Mouse (Mus musculus): ENCODE data around the gene Tjp1. TPM values are rescaled to one million over a fixed set of nuclear protein-coding genes. Genes with fewer than 3 reads are reported as not detected.

Gene Tjp1
- polyA plus RNA-seq, 1 experiment from 2014 or later, result 41.1 TPM

DNA sequence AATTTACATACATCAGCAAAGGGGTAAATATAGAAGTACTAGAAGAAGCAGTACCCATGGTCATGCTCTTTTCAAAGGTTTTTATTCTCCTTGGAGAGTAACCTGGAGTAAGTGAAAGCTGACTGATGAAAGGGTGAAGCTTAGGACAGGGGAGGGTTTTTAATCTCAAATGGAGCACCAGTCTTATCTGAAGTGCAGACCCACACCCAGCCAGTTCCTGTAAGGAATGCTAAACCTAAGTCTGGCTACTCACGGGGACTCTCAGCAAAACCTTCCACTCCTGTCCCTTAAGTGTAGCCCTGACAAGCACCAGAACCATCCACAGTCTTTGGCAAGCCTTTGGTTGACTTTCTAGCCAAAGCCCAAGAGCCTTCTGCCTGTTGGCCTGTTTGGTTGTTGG is 105.1 kb downstream of the Tjp1 start:
- 17% methylated on average over 1 of the region's 1 CpGs for WGBS
- no peaks in the 10 kb centered on the region for H3K27me3 ChIP-seq
- H3K36me3 ChIP-seq, result no peaks in the 10 kb centered on the region
- no peak overlapping the region for H3K9ac ChIP-seq
- H3K4me3 ChIP-seq, result no peak overlapping the region
- peak overlapping the region; percentile 78 for H3K27ac ChIP-seq
- ATAC-seq (ENCODE audit: borderline replicate concordance, extremely low read depth, low FRiP score, low TSS enrichment), result no peak
- H3K4me2 ChIP-seq, result no peak overlapping the region
- no peaks in the 10 kb centered on the region for H3K9me3 ChIP-seq
- peaks cover 22% of the 10 kb centered on the region for H3K4me1 ChIP-seq

DNA sequence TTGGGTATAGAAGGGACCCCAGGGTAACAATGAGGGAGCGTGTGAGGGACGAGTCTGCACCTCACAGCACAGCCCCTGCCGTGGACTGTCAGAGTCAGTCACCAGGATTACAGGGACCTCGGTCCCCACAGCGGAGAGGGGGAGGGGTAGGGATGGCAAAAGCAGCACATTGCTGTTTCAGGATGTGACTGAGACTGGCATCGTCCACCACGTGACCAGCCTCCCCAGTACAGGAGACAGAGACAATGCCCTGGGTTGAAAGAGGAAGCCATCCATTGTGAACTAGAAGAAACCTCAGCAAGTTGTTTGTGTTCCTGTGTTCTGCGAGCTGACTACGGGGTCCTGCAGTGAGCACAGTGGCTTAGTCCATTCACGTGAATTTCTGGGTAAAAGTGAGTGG is 106.1 kb downstream of the Tjp1 start:
- H3K4me2 ChIP-seq, result no peak overlapping the region; the same call in 1 of the 2 replicates
- no peaks in the 10 kb centered on the region for H3K27me3 ChIP-seq
- 30% methylated on average over 10 of the region's 10 CpGs for WGBS
- H3K4me1 ChIP-seq, result peaks cover 26% of the 10 kb centered on the region
- ATAC-seq (ENCODE audit: borderline replicate concordance, extremely low read depth, low FRiP score, low TSS enrichment), result peak; percentile 55; the same call in 1 of the 2 replicates
- H3K9me3 ChIP-seq, result no peaks in the 10 kb centered on the region
- H3K4me3 ChIP-seq, result no peak overlapping the region
- H3K36me3 ChIP-seq, result no peaks in the 10 kb centered on the region
- H3K27ac ChIP-seq, result peak overlapping the region; percentile 54; the same call in 1 of the 2 replicates
- H3K9ac ChIP-seq, result no peak overlapping the region

DNA sequence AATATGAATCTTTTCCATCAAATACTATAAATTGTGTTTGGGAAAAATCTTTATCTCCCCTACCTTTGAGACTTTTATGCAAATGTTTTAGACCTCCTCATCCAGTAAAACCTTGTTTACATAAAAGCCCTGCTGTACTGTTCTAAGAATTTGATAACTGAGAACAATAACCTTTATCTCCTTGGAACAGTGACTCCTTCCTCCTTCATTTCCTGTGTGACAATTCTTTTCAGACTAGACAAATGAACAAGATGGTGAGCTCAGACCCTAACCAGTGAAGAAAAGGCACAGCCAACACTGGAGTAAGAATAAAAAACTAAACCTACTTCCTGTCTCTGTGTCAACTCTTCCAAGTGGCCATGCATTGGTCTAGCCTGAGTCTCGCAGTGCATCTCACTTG is 107.7 kb downstream of the Tjp1 start:
- H3K4me1 ChIP-seq, result peaks cover 33% of the 10 kb centered on the region
- WGBS, result 67% methylated on average over 1 of the region's 1 CpGs
- no peaks in the 10 kb centered on the region for H3K36me3 ChIP-seq
- ATAC-seq (ENCODE audit: borderline replicate concordance, extremely low read depth, low FRiP score, low TSS enrichment), result no peak
- H3K9me3 ChIP-seq, result no peaks in the 10 kb centered on the region
- H3K4me3 ChIP-seq, result no peak overlapping the region
- peak overlapping the region; percentile 35 for H3K27ac ChIP-seq
- H3K27me3 ChIP-seq, result no peaks in the 10 kb centered on the region
- no peak overlapping the region for H3K4me2 ChIP-seq
- H3K9ac ChIP-seq, result no peak overlapping the region

DNA sequence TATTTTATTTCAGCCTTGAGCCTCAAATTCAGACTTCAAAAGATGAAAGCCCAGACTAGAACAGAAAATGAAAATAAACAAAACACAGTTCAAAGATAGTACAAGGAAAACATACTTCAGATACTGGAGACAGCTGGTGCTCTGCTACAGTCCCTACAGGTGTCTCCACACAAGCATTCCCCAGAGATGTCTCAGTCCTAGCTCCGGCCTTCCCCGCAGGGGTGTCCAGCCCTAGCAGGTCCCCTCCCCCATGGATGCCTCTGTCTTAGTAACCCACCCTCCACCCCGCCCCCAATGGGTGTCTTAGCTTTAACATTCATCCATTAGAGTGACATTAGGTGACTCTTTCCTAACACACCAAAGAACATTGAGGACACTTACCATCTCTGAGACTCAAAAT is 108.6 kb downstream of the Tjp1 start:
- H3K4me1 ChIP-seq, result peaks cover 38% of the 10 kb centered on the region
- no peak overlapping the region for H3K9ac ChIP-seq

DNA sequence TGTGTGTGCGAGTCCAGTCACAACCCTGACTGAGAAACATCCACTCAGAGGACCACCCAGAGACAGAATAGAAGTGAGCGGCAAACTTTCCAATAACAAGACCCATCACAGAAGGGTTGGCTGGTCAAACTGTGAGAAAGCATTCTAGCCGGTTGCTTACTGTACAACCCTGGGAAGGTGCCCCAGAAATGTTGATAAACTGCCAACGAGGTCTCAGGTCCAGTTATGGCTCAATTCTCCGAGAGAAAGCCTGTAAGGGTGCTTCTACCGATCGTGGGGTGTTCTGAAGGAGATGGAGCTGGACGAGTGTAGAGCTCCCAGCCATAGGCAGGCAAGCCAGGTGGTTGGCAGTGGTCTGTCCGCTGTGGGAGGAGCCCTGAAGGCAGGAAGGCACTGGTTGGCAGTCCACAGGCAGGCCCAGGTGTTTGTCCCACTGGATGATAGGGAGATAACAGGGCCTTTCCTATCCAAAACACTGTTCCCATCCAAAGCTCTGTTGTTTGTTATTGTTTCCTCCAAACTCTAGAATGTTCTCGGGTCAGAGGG is 109.1 kb downstream of the Tjp1 start:
- Histone ChIP-seq H3K4me3 (no peak overlapping the region), H3K36me3 (no peaks in the 10 kb centered on the region), H3K9me3 (no peaks in the 10 kb centered on the region), H3K27ac (peak overlapping the region; percentile 67; the same call in 1 of the 2 replicates), H3K9ac (no peak overlapping the region), H3K4me2 (no peak overlapping the region), H3K27me3 (no peaks in the 10 kb centered on the region), H3K4me1 (peaks cover 43% of the 10 kb centered on the region)
- no peak for ATAC-seq (ENCODE audit: borderline replicate concordance, extremely low read depth, low FRiP score, low TSS enrichment)
- WGBS, result 63% methylated on average over 10 of the region's 10 CpGs

More for the DNA sequence above, 108.6 kb downstream of the Tjp1 start:
- no peak overlapping the region for H3K27ac ChIP-seq
- 39% methylated on average over 3 of the region's 3 CpGs for WGBS
- no peaks in the 10 kb centered on the region for H3K9me3 ChIP-seq
- no peaks in the 10 kb centered on the region for H3K27me3 ChIP-seq
- ATAC-seq (ENCODE audit: borderline replicate concordance, extremely low read depth, low FRiP score, low TSS enrichment), result no peak
- no peak overlapping the region for H3K4me3 ChIP-seq
- no peaks in the 10 kb centered on the region for H3K36me3 ChIP-seq
- no peak overlapping the region for H3K4me2 ChIP-seq

DNA sequence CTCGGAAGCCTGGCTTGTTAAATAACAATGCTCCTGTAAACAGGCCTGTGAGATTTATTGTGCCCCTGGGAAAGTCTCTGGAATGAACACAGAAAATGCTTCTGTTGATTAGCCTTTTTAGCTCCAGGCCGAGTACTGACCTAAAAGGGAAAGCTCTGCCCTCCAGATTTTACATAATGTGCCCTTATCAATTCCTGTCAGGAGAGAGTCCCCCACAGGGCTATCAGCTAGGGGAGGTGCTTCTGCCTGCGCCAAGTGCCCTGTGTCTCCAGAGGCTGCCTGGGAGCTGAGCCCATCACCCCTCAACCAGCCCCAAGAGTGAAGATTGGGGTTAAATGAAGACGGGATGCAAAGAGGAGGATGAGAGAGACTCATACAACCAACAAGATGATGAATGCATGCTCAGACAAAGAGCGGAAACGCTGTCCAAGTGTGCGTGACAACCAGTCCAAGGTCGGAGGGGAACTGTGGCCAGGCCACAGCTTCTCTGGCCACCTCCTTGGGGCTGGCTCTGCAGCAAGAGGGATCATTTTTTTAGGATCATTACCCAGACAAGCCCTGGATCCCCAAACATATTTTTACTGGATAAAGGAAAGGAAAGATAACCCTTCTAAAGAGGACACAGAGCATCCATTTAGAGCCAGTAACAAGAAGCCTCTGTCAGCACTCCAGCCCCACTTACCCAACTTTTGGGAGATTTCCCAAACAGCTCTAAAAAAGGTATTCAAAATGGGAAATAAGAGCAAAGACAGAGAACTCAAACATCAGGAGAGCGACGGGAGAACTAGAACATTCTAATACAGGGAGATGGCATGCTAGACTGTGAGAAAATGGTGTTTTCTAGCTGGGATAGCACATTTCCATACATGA is 110.1 kb downstream of the Tjp1 start:
- ATAC-seq (ENCODE audit: borderline replicate concordance, extremely low read depth, low FRiP score, low TSS enrichment), result no peak
- peaks cover 39% of the 10 kb centered on the region for H3K4me1 ChIP-seq
- no peak overlapping the region for H3K9ac ChIP-seq
- H3K27me3 ChIP-seq, result no peaks in the 10 kb centered on the region
- H3K9me3 ChIP-seq, result no peaks in the 10 kb centered on the region
- WGBS, result 41% methylated on average over 10 of the region's 10 CpGs
- no peaks in the 10 kb centered on the region for H3K36me3 ChIP-seq
- H3K4me3 ChIP-seq, result no peak overlapping the region
- H3K27ac ChIP-seq, result peak overlapping the region; percentile 67
- H3K4me2 ChIP-seq, result no peak overlapping the region

DNA sequence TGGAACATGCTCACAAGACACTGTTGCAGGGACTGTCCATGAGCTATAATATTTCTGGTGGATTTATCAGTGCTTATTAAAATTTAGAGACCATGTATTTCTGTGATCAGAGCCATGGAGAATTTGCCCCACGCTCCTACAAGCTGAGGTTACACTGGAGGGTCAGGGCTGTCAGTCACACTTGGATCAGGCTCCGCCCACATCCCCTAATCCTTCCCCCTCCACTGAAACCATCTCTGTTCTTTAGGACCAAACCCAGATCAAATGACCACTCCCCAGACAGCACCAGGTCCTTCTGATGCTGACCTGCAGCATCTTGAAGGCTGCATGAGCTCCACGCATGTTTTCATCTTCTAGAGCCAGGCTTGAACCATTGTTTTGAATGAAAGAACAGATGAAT is 111.1 kb downstream of the Tjp1 start:
- no peak overlapping the region for H3K4me3 ChIP-seq
- ATAC-seq (ENCODE audit: borderline replicate concordance, extremely low read depth, low FRiP score, low TSS enrichment), result no peak
- no peaks in the 10 kb centered on the region for H3K9me3 ChIP-seq
- 68% methylated on average over 3 of the region's 3 CpGs for WGBS
- no peaks in the 10 kb centered on the region for H3K36me3 ChIP-seq
- no peak overlapping the region for H3K9ac ChIP-seq
- H3K27me3 ChIP-seq, result no peaks in the 10 kb centered on the region
- peaks cover 38% of the 10 kb centered on the region for H3K4me1 ChIP-seq
- no peak overlapping the region for H3K4me2 ChIP-seq
- H3K27ac ChIP-seq, result peak overlapping the region; percentile 25; the same call in 1 of the 2 replicates

DNA sequence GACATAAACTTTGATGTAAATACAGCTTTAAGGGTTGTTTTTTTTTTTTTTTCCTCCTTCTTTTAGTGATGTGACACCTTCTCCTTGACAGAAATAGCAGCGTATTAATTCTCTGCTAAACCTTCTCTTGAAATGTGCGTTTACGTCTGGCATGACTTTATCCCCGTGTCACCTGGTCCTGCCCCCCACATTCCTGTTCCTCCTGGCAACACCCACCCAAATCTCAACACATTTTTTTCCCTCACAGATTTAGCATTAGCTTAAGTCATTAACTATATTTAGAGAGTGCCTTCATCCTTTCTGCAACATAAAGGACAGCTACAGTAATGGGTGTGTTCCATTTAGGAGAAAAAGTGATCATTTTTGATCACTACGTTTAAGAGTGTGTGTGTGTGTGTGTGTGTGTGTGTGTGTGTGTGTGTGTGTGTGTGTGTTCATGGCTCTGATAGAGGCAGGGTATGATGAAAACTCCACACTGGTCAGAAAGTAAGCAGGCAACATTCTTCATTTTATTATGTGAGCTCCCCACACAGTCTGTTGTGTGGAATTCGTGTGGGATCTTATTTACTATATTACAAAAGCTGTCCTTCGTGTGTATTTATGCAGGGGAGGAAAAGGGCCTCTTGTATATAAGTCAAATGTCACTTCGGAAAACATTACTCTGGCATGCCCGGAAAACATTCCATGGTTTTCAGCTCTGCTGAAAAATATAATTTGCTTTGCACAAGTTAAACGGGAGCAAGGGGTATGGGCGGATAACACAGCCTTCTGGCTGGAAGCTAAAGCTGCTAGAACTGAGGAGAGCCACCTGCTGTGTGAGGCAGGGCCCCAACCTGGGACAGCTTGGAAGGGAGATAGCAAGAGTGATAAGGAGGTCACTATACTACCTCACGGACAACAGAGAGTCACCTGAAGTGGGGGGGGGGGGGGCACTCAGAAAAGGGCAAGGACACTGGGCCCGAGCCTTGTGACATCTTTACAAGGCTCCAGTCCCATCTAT is 113.3 kb downstream of the Tjp1 start:
- 28% methylated on average over 13 of the region's 13 CpGs for WGBS
- H3K4me3 ChIP-seq, result no peak overlapping the region
- no peaks in the 10 kb centered on the region for H3K27me3 ChIP-seq
- H3K4me1 ChIP-seq, result peaks cover 41% of the 10 kb centered on the region
- H3K9ac ChIP-seq, result no peak overlapping the region
- H3K4me2 ChIP-seq, result no peak overlapping the region
- no peak for ATAC-seq (ENCODE audit: borderline replicate concordance, extremely low read depth, low FRiP score, low TSS enrichment)
- H3K36me3 ChIP-seq, result no peaks in the 10 kb centered on the region
- peak overlapping the region; percentile 24; the same call in 1 of the 2 replicates for H3K27ac ChIP-seq
- H3K9me3 ChIP-seq, result no peaks in the 10 kb centered on the region

DNA sequence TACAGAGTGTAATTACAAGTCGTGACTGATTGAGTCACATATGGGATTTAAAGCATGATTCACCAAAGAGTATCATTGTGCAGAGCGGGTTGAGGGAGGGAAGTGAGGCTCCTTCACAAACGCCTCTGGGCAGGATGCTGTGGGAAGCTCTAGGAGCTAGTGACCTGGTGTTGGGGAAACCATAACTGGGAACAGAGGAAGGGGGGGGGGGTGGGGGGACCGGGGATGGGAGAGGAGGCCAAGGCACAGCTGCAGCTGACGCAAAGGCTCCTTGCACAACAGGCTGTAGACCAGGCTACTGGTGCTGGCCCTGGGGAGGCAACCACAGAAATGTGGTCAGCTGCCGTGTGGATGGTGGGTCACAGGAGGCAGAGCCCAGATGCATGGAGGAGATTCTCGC is 116.9 kb downstream of the Tjp1 start:
- no peaks in the 10 kb centered on the region for H3K9me3 ChIP-seq
- H3K27ac ChIP-seq, result no peak overlapping the region
- WGBS, result 47% methylated on average over 7 of the region's 7 CpGs
- H3K4me2 ChIP-seq, result no peak overlapping the region
- peaks cover 21% of the 10 kb centered on the region; the same call in 1 of the 2 replicates for H3K4me1 ChIP-seq
- no peaks in the 10 kb centered on the region for H3K36me3 ChIP-seq
- peak; percentile 42; the same call in 1 of the 2 replicates for ATAC-seq (ENCODE audit: borderline replicate concordance, extremely low read depth, low FRiP score, low TSS enrichment)
- H3K9ac ChIP-seq, result no peak overlapping the region
- H3K27me3 ChIP-seq, result no peaks in the 10 kb centered on the region
- no peak overlapping the region for H3K4me3 ChIP-seq

DNA sequence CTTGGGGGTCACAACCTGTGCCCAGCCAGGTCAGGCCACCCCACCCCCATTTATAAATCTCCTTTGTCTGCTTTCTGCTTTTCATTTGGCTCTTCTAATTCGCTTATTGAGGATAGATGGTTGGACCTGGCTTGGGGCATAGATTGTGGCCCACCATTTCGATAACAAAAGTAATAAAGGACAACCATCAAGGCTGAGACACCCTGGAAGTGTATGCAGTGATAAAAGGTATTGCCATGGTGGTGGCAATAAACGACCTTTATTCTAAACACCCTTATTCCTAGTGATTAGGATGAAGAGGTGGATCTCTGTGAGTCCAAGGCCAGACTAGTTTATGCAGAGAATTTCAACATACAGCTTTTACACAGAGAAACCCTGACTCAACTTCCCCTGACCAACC is 121.2 kb downstream of the Tjp1 start:
- Histone ChIP-seq H3K27me3 (no peaks in the 10 kb centered on the region), H3K9ac (no peak overlapping the region), H3K27ac (no peak overlapping the region), H3K36me3 (no peaks in the 10 kb centered on the region), H3K4me2 (no peak overlapping the region), H3K4me1 (0 out of 2 replicates have a peak, but pooled peaks cover 3% of the 10 kb centered on the region), H3K4me3 (no peak overlapping the region), H3K9me3 (no peaks in the 10 kb centered on the region)
- WGBS, result 84% methylated on average over 3 of the region's 3 CpGs
- ATAC-seq (ENCODE audit: borderline replicate concordance, extremely low read depth, low FRiP score, low TSS enrichment), result no peak

DNA sequence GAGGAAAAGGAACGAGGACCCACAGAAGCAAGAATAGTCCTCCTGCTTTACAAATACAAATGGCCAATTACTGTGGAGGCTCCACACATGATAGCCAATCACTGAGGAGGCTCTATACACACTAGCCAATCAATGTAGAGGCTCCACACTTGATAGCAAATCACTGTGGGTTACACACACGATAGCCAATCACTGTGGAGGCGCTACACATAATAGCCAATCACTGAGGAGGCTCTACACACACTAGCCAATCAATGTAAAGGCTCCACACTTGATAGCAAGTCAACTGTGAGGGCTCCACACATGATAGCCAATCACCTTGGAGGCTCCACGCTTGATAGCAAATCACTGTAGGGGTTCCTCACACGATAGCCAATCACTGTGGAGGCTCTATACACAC is 125.1 kb downstream of the Tjp1 start:
- WGBS, result 93% methylated on average over 5 of the region's 5 CpGs
- H3K4me2 ChIP-seq, result no peak overlapping the region

More for the DNA sequence above, 125.1 kb downstream of the Tjp1 start:
- no peaks in the 10 kb centered on the region for H3K27me3 ChIP-seq
- no peak overlapping the region for H3K4me3 ChIP-seq
- no peaks in the 10 kb centered on the region for H3K36me3 ChIP-seq
- no peak overlapping the region for H3K9ac ChIP-seq
- no peak for ATAC-seq (ENCODE audit: borderline replicate concordance, extremely low read depth, low FRiP score, low TSS enrichment)
- H3K4me1 ChIP-seq, result no peaks in the 10 kb centered on the region
- no peaks in the 10 kb centered on the region for H3K9me3 ChIP-seq
- no peak overlapping the region for H3K27ac ChIP-seq
